Mouse (Mus musculus) lung, adult 10 weeks (tissue): Measurements from ENCODE around the gene Scml2. TPM values are rescaled to one million over a fixed set of nuclear protein-coding genes. Genes with fewer than 3 reads are reported as not detected.

Experiments used
- polyA plus RNA-seq: library from polyadenylated mRNA; stranded (reverse); fragments of 350-450 nt; fragmentation: Illumina TruSeq; extraction: RNeasy Lipid Tissue Mini Kit (QIAGEN cat#74804); gene quantifications from one replicate; pipeline ENCODE4 v1.2.3, GENCODE M21; 2014; ENCODE audit warnings: low read depth, low replicate concordance; ENCODE audit not compliant: insufficient read depth

The Scml2 gene
- 0.10 TPM for polyA plus RNA-seq

DNA sequence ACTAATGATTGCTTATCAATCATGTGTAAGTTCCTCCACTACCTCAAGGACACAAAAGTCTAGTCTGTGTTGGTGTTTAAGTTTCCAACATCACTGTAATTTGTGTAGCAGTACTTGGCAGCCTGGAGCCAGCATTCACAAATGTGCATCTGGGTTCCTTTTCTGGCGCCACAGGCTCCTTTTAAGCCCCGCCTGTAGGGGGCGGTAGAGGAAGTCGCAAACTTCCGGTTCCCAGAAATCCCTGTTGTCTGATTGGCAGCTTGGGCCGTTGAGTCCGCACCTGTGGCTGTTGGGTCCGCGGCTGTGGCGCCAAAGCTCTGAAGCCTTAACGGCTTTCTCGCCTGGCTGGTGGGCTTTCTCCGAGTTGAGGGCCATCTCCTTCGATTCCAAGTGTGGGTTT is at the start of gene Scml2:
Gene Scml2 (plus strand): TSS at position 301 of the 400 bp plus-strand sequence.

DNA sequence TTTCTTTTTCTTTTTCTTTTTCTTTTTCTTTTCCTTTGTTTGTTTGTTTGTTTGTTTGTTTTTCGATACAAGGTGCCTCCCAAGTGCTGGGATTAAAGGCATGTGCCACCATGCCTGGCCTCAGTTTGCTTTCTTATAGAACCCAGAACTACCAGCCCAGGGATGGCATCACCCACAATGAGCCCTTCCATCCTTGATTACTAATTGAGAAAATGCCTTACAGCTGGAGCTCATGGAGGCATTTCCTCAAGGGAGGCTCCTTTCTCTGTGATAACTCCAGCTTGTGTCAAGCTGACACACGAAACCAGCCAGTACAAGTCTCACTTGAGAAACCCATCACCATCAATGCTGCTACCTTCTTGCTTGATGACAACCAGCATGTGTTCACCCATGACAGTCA is 170.2 kb downstream of the Scml2 start, which contains the start of gene Gm15262:
Gene Gm15262 (plus strand): TSS at position 301 of the 400 bp plus-strand sequence.

Other genes starting within 250 kb of the Scml2 start
- gene Gja6, start 210.1 kb upstream of the Scml2 start, polyA plus RNA-seq = 0.11 TPM
- gene Cdkl5, start 122.5 kb upstream of the Scml2 start, polyA plus RNA-seq = 4.2 TPM
- not detected for gene Gm15262, start 170.3 kb downstream of the Scml2 start, polyA plus RNA-seq